Mouse (Mus musculus) macrophage (primary cell): ENCODE measurements around the gene Zbtb8a. TPM values are rescaled to one million over a fixed set of nuclear protein-coding genes. Genes with fewer than 3 reads are reported as not detected.
A peak's percentile ranks its signal among the peaks of the same experiment; 100 is the strongest.
"Not testable (repeated sequence)": the region's sequence is repeated elsewhere in the genome, so short reads cannot be mapped to it uniquely, and the experiment has no call there.

Experiments
- H3K27ac ChIP-seq: fragments of 350-480 bp; formaldehyde crosslinking; 2 replicates; pipeline ENCODE4 v1.9.0; 2021
- H3K36me3 ChIP-seq: fragments of 350-480 bp; formaldehyde crosslinking; 2 replicates; pipeline ENCODE4 v1.9.0; 2021; ENCODE audit errors: inconsistent target
- H3K4me3 ChIP-seq: fragments of 350-480 bp; formaldehyde crosslinking; 2 replicates; pipeline ENCODE4 v1.9.0; 2021; ENCODE audit errors: inconsistent target
- H3K79me2 ChIP-seq: fragments of 350-480 bp; formaldehyde crosslinking; 2 replicates; pipeline ENCODE4 v1.9.0; 2021; ENCODE audit errors: inconsistent target
- WGBS: methylation state at CpG from one replicate; pipeline ENCODE4 v1.1.7; 2026; ENCODE audit warnings: inconsistent platforms; ENCODE audit not compliant: missing documents; 5-methylcytosine and 5-hydroxymethylcytosine counted together
- polyA plus RNA-seq: library from polyadenylated mRNA; stranded (reverse); fragments of 250-400 nt; gene quantifications from 3 replicates; pipeline ENCODE4 v1.2.4, GENCODE M21; 2018; ENCODE audit warnings: inconsistent platforms

Zbtb8a gene
- polyA plus RNA-seq, 1 experiment from 2014 or later, result 2.0 TPM

DNA sequence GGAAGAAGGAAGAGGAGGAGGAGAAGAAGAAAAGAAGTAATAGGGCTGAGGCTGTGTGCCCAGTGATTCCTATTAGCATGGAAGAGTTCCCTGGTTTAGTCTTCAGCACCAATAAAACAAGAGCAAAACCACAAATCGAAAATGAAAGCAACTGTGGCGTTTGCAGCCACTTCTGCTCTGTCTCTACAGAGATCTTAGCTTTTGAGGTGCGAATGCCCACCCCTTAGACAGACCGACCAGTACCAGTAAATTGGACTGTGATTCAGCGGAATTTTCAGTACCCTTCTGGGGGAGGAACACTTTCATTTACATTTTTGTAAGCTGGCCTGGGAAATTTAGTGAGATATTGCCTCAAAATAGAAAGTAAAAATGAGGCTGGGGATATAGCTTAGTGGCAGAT lies 12.7 kb downstream of the Zbtb8a start:
- Histone ChIP-seq H3K4me3 (peak overlapping the region; percentile 32), H3K27ac (peak overlapping the region; percentile 58), H3K36me3 (0 out of 2 replicates have a peak, but pooled peaks cover under 1% of the 10 kb centered on the region), H3K79me2 (no peaks in the 10 kb centered on the region)
- WGBS, result 3% methylated on average over 5 of the region's 5 CpGs

DNA sequence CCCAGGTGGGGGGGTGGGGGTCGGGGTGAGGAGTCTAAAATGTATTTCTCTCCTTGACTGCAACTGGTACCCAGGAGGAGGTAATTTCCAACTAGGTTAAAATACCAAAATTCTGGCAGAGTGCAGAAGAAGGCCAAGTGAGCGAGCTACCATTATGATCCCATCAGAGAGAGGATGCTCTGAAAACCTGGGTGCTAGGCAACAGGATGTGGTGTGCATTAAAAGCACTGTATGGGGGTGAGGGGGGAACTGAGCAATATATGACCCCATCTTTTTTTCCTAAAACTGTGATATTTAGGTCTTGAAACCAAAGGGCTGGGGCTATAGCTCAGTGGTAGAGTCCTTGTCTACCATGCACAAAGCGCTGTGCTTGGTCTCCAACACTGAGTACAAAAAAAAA lies 13.5 kb downstream of the Zbtb8a start:
- Histone ChIP-seq H3K4me3 (no peak overlapping the region), H3K79me2 (no peaks in the 10 kb centered on the region), H3K27ac (0 out of 2 replicates have a peak overlapping the region, but pooled peaks have one; percentile 58), H3K36me3 (0 out of 2 replicates have a peak, but pooled peaks cover 4% of the 10 kb centered on the region)
- 87% methylated on average over 3 of the region's 3 CpGs for WGBS

DNA sequence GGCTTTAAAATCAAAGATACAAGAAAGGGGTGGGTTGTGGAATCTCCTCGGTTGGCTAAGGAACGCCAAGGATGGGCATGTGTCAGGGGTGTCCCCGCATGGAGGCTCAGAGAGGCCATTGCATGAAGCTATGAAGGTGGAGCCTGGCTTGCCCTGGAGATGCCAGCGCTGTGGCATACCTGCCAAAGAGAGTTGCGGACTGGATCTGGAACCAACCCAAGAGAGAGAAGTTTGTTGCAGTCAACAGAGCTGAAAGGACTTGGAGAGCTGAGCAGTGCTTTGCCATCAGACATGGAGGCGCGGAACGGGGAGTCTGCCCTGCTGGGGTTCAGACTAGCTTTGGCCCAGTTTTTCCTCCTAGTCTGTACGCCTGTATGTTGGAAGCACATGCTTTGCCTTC lies 14.5 kb downstream of the Zbtb8a start:
- 92% methylated on average over 9 of the region's 9 CpGs for WGBS
- Histone ChIP-seq H3K27ac (no peak overlapping the region), H3K79me2 (no peaks in the 10 kb centered on the region), H3K36me3 (0 out of 2 replicates have a peak, but pooled peaks cover 4% of the 10 kb centered on the region), H3K4me3 (no peak overlapping the region)

GRCm38 (mm10) chr4:129362771-129363170 lies 15.1 kb downstream of the Zbtb8a start:
- 95% methylated on average over 5 of the region's 5 CpGs for WGBS
- H3K4me3 ChIP-seq, result no peak overlapping the region
- peaks cover 4% of the 10 kb centered on the region; the same call in 1 of the 2 replicates for H3K36me3 ChIP-seq
- no peak overlapping the region for H3K27ac ChIP-seq
- no peaks in the 10 kb centered on the region for H3K79me2 ChIP-seq

DNA sequence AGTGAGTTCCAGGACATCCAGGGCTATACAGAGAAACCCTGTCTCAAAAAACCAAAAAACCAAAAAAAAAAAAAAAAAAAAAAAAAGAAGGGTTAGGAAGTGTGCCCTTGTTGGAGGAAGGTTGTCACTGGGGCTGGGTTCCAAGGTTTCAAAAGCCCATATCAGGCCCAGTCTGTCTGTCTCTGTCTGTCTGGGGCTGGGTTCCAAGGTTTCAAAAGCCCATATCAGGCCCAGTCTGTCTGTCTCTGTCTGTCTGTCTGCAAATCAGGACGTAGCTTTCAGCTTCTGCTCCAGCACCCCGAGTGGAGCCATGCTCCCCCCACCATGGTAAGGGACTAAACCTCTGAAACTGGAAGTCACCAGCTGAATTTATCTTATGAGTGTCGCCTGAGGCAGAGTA lies 15.7 kb downstream of the Zbtb8a start:
- not testable (repeated sequence) for H3K27ac ChIP-seq, H3K4me3 ChIP-seq, H3K79me2 ChIP-seq, H3K36me3 ChIP-seq
- 78% methylated on average over 3 of the region's 3 CpGs for WGBS

DNA sequence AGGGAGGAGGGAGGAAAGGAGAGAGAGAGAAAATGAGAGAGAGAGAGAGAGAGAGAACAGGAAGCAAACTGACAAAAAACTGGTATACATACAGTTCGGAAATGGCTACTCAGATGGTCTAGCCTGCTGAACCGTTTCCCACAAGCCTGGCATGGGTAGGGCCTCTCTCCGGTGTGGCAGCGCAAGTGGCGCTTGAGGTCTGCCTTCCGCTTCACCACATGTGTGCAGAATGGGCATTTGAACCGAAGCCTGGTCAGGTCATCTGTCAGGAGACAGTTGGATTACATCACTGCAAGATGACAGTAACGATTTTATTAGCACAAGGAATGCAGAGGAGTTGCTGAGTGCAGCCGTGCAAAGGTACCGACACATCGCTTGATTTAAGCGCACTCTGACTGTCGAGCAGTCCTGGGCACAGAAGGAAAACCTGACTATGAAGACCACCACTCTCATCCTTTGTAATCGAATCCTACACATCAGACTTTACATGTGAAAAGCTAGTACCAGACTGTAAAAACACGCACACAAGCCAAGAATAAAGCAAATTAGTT lies 20.2 kb downstream of the Zbtb8a start:
- no peak overlapping the region for H3K27ac ChIP-seq
- H3K4me3 ChIP-seq, result no peak overlapping the region
- H3K36me3 ChIP-seq, result peaks cover 4% of the 10 kb centered on the region; the same call in 1 of the 2 replicates
- WGBS, result 81% methylated on average over 15 of the region's 15 CpGs
- no peaks in the 10 kb centered on the region for H3K79me2 ChIP-seq

- Histone ChIP-seq H3K79me2 (no peaks in the 10 kb centered on the region), H3K4me3 (no peak overlapping the region), H3K27ac (no peak overlapping the region), H3K36me3 (no peaks in the 10 kb centered on the region; the same call in 1 of the 2 replicates)
- WGBS, result 55% methylated on average over 15 of the region's 15 CpGs
Measured at GRCm38 (mm10) chr4:129354236-129354635, 23.7 kb downstream of the Zbtb8a start.

DNA sequence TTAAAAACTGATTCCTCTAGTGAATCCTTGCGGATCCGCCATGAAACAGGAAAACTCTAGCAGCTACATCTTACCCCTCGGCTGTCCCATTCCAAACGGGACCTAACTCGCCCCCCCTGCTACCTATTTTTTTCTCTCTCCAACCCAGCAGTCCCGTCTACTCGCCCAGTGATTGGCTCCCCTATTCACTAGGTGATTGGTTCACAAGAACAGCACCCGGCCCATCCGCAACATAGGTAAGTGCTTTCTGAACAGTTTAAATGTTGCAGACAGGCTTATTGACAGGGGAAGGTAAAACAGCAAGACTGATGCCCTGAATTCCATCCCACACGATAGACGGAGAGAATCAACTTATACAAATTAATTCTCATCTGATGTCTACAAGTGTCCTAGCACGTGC lies 24.7 kb downstream of the Zbtb8a start:
- H3K4me3 ChIP-seq, result no peak overlapping the region
- H3K27ac ChIP-seq, result no peak overlapping the region
- no peaks in the 10 kb centered on the region; the same call in 1 of the 2 replicates for H3K36me3 ChIP-seq
- no peaks in the 10 kb centered on the region for H3K79me2 ChIP-seq
- WGBS, result 97% methylated on average over 12 of the region's 12 CpGs

GRCm38 (mm10) chr4:129351111-129351510 lies 26.8 kb downstream of the Zbtb8a start:
- H3K4me3 ChIP-seq, result no peak overlapping the region
- H3K36me3 ChIP-seq, result peaks cover 4% of the 10 kb centered on the region; the same call in 1 of the 2 replicates
- H3K79me2 ChIP-seq, result no peaks in the 10 kb centered on the region
- 90% methylated on average over 6 of the region's 6 CpGs for WGBS
- H3K27ac ChIP-seq, result no peak overlapping the region

DNA sequence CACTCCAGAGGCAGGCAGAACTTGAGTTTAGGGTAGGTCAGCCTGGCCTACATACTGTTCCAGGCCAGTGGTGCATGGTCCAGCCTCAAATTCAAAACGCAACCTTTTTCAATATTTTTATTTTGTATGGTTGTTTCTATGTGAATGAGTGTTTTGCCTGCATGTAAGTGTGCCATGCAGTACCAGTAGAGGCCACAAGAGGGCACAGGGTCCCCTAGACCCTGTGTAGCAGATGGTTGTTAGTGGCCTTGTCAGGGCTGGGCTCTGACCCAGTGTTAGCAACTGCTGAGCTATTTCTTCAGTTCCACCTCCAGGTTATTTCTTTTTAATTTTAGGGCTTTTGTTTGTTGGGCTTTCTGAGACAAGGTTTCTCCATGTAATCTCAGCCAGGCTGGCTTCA lies 27.3 kb downstream of the Zbtb8a start:
- H3K27ac ChIP-seq, result no peak overlapping the region
- peaks cover 4% of the 10 kb centered on the region; the same call in 1 of the 2 replicates for H3K36me3 ChIP-seq
- 18% methylated on average over 1 of the region's 1 CpGs for WGBS
- no peaks in the 10 kb centered on the region for H3K79me2 ChIP-seq
- no peak overlapping the region for H3K4me3 ChIP-seq

DNA sequence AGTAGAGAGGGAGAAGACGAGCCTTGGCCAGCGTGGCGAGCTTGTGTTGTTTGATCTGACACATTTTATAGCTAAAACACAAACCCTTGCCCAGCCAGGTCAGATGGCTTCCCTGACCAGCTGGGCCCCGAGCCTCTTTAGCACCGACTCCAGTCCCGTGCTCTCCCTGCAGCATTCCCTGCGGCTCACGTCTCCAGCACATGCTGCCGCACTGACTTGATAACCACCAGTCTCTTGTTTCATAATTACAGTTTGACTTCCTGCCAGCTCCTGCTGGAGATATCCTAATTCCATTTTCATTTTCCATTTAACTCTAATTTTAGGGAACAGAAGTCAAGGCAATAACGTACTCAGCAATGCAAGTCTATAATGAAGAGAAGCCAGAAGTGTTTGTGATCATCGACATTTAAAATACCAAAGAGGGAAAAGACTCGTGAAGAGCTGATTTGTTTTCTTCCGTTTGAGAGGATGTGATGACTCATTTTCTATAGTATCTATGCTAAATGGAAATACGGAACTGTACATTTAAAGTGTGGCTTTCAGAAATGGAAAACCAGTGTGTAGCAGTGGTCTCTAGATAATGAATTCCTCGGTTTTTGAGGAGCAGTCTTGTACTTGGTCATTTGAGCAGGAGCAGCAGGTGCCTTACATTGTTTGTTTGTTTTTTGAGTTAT lies 31.3 kb downstream of the Zbtb8a start:
- WGBS, result 83% methylated on average over 14 of the region's 15 CpGs
- no peak overlapping the region for H3K4me3 ChIP-seq
- H3K79me2 ChIP-seq, result no peaks in the 10 kb centered on the region
- peak overlapping the region; percentile 8; the same call in 1 of the 2 replicates for H3K27ac ChIP-seq
- peaks cover 31% of the 10 kb centered on the region for H3K36me3 ChIP-seq

DNA sequence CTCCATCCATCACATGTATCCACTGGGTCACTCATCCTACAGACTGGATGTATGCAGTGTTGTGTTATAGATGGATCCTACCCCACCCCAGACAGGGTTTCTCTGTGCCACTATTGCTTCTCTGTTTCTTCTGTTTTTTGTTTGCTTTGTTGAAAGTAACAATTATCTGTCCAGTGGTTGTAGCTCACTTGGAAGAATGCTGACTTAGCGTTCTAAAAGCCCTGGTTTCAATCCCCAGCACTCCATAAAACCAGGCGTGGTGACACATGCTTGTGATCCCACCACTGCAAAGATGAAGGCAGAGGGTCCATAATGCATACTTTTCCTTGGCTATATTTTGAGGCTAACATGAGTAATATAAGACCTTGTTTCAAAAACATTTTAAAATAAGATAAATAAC lies 35.2 kb downstream of the Zbtb8a start:
- H3K36me3 ChIP-seq, result peaks cover 39% of the 10 kb centered on the region

DNA sequence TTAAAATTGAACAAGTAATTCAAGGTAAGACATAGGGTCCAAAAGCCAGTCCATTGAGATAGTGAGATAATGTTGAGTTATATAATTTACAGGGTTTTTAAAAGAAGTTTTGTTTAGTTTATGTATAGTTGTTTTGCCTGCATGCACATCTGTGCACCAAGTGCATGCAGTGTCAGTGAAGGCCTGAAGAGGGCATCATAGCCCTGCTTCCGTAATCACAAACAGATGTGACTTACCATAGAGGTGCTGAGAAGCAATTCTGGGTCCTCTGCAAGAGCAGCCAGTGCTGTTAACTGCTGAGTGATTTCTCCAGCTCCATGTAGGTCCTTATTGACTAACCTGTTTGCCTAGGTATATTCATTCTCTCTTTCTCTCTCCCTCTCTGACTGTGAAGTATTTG lies 36.0 kb downstream of the Zbtb8a start:
- no peak overlapping the region for H3K27ac ChIP-seq
- peaks cover 30% of the 10 kb centered on the region; the same call in 1 of the 2 replicates for H3K79me2 ChIP-seq
- peaks cover 36% of the 10 kb centered on the region for H3K36me3 ChIP-seq
- 100% methylated on average over 1 of the region's 1 CpGs for WGBS
- H3K4me3 ChIP-seq, result no peak overlapping the region

More for the DNA sequence above, 35.2 kb downstream of the Zbtb8a start:
- peaks cover 21% of the 10 kb centered on the region; the same call in 1 of the 2 replicates for H3K79me2 ChIP-seq
- 95% methylated on average over 2 of the region's 2 CpGs for WGBS
- no peak overlapping the region for H3K4me3 ChIP-seq
- H3K27ac ChIP-seq, result no peak overlapping the region

GRCm38 (mm10) chr4:129339743-129340142 lies 38.2 kb downstream of the Zbtb8a start:
- Histone ChIP-seq H3K36me3 (peaks cover 36% of the 10 kb centered on the region), H3K4me3 (no peak overlapping the region), H3K79me2 (peaks cover 38% of the 10 kb centered on the region; the same call in 1 of the 2 replicates), H3K27ac (no peak overlapping the region)
- WGBS, result 100% methylated on average over 1 of the region's 3 CpGs

DNA sequence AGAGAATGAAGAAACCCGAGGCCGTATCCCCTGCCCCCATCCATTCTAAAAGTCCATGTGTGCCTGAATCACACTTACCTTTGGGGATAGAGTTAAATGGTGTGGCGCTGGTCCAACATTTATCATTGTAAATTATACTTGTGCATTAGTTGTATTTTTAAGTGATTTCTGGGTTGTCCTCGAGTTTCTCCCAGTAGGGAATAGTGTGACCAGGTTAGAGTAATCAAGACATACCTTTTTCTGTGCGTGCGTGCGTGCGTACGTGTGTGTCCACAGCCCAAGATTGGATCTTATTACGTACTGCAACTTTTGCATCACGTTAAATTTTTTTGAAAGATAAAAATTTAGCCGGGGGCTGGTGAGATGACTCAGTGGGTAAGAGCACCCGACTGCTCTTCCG lies 41.6 kb downstream of the Zbtb8a start:
- Histone ChIP-seq H3K79me2 (peaks cover 71% of the 10 kb centered on the region), H3K27ac (peak overlapping the region; percentile 98), H3K4me3 (peak overlapping the region; percentile 79), H3K36me3 (peaks cover 6% of the 10 kb centered on the region; the same call in 1 of the 2 replicates)
- WGBS, result 46% methylated on average over 14 of the region's 14 CpGs
